Mouse (Mus musculus) T-helper 1 cell (primary cell): ENCODE data around the gene Kcng4.

Experiments used
- in situ Hi-C: fragments of 300-600 bp; cut with MboI, MseI; formaldehyde crosslinking; loops from one replicate; pipeline ENCODE4 v1.15.1; 2025; ENCODE audit warnings: high pct_unique_total_duplicates

The Kcng4 gene

DNA sequence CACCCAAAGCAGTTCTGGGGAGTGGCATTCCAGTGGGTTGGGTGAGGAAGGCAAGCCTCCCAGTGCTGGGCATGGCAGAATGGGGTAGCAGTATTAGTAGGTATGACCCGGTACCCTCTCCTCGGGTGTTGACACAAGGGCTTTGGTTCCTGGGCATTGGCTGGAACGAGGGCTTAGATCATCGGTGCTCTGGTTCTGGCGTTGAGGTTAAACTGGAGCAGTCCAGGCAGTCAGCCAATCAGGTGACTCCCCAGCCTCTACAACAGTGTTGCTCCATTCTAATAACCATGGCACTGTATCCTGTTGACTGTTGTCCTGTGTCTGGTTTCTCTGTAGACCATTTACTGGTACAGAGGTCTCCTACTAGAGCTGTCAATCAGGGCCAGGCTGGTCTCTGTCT lies 17.9 kb downstream of the Kcng4 start:
- in situ Hi-C loops: no loop called here

GRCm38 (mm10) chr8:119616811-119617210 lies 18.7 kb downstream of the Kcng4 start:
- in situ Hi-C loops: no loop called here

- in situ Hi-C loops: no loop called here
These were observed 19.1 kb downstream of the Kcng4 start for GRCm38 (mm10) chr8:119616358-119616757.

GRCm38 (mm10) chr8:119615096-119615495 lies 20.4 kb downstream of the Kcng4 start:
- in situ Hi-C loops: no loop called here

GRCm38 (mm10) chr8:119612471-119612870 lies 23.0 kb downstream of the Kcng4 start, which contains the start of gene Adad2:
TSS of gene Adad2 (plus strand) at chr8:119612747.
- in situ Hi-C loops: no loop called here

DNA sequence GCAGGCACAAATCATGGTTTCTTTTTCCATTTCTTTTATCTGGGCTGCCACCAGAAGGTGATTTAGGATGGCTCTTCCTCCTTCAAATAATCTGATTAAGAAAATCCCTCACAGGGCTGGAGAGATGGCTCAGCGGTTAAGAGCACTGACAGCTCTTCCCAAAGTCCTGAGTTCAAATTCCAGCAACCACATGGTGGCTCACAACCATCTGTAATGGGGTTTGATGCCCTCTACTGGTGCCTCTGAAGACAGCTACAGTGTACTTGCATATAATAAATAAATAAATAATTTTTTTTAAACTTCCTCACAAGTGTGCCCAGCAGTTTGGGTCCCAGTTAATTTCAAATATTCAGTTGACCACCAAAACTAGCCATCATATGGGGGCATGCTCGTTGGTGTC lies 29.3 kb downstream of the Kcng4 start:
- in situ Hi-C loops: loop anchor here (5.0 kb wide), 1 partner anchor 159 kb away; the partner anchor contains the start of gene Necab2

GRCm38 (mm10) chr8:119604996-119605395 lies 30.5 kb downstream of the Kcng4 start, which contains the start of gene Taf1c:
TSS of gene Taf1c (minus strand) at chr8:119605222.
- in situ Hi-C loops: loop anchor here (5.0 kb wide), 1 partner anchor 158 kb away; the partner anchor contains the start of gene Necab2

- in situ Hi-C loops: no loop called here
These were observed 31.1 kb downstream of the Kcng4 start for GRCm38 (mm10) chr8:119604398-119604803.

- in situ Hi-C loops: no loop called here
These were observed 31.7 kb downstream of the Kcng4 start for GRCm38 (mm10) chr8:119603771-119604170.

DNA sequence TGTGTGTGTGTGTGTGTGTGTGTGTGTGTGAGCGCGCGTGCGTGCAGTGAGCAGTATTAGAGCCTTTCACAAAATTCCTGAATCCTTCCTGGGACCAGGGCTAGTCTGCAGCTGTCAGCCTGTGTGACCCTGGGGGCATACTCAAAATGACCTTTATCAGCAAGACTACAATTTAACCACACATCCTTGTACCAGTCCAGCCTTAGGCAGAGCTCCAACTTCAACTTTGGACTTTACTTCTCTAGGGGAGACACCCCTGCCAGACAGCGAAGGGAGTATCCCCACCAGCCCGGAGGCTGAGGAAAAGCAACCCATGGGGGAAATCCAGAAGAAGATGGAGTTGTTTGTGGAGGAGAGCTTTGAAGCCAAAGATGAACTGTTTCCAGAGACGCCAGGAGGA lies 44.0 kb downstream of the Kcng4 start:
- in situ Hi-C loops: no loop called here

GRCm38 (mm10) chr8:119590348-119590747 lies 45.1 kb downstream of the Kcng4 start:
- in situ Hi-C loops: no loop called here

- in situ Hi-C loops: no loop called here
These were observed 46.6 kb downstream of the Kcng4 start for GRCm38 (mm10) chr8:119588844-119589243.

- in situ Hi-C loops: no loop called here
These were observed 47.2 kb downstream of the Kcng4 start for GRCm38 (mm10) chr8:119588321-119588720.

DNA sequence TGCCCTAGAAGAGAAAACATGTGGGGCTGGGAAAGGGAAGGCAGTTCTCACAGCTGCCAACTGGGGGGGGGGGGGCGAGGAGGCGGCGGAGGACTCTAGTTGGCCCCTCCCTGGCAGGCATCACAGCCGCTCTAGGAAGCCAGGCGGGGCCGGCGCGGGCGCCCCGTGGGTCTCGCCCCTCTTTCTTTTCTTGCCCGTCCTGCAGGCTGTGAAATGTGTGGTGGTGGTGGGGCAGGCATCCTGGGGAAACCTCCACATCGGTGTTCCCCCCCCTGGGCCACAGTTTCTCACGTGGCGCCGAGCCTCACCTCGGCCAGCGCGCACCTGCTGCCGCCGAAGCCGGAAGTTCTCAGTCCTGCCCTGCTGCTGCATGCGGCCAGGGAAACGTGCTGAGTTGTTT lies 49.6 kb downstream of the Kcng4 start:
- in situ Hi-C loops: no loop called here

GRCm38 (mm10) chr8:119580441-119581161 lies 54.9 kb downstream of the Kcng4 start:
- in situ Hi-C loops: no loop called here

- in situ Hi-C loops: no loop called here
These were observed 56.4 kb downstream of the Kcng4 start for GRCm38 (mm10) chr8:119579096-119579495.

DNA sequence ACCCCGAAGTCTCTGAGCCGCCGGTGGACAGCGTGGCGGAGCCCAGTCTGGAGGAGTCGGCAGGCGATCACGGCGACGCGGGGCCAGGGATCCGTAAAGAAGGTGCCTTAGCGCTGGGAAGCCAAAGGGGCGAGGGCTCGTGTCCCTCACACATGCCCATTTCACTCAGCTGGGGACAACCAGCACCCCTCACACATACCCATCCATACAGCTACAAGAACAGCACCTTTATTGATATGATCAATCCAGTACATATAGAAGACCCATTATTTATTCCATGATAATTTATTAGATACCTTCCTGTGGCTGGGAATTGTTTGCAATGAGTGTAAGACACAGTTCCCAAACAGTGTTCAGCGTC lies 60.1 kb downstream of the Kcng4 start:
- in situ Hi-C loops: no loop called here

DNA sequence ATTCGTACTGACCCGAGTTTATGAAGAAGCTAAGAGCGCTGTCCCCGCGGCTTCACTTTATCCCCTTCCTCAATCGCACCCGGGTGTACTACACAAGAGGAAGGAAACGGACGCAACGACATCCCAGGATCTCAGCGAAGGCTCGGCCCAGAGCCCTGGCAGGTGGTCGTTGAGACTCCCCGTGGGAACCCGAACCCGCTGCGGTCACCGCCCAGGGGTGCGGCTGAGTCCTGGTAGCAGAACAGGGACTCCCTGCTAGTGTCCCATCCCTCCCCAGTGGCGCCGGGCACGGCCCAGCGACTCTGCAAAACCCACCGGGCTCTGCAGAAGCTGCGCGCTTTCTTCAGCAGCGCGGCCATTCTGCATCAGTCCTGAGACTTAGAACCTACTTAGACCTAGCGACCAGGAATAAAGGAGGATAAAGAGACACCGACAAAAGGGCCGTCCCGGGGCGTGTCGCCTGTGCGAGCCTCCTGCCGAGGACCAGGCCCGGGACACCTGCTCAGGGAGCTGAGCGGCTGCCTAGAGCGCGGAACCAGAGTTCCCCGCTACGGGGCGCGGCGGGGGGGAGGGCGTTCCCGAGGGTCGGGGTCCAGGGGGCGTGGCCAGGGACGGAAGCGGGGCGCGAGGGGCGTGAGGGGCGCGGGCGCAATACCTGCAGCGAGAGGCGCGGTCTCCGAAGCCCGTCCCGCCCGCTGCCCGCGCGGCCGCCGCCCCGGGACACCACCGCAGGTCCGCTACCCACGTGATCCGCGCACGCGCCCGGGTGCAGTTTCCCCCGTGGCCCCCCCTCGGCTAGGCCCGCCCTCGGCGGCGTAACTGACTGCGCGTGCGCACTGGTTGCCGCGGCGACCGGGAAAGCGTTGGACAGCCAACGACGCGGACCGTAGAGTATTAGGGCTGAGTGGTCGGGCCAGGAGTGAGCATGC lies 60.8 kb downstream of the Kcng4 start, which contains the start of the genes Hsdl1 and Dnaaf1:
Gene Hsdl1, minus strand, starts transcription at position 747 of the 929 bp plus-strand sequence.
Gene Dnaaf1, plus strand, starts transcription at position 799 of the 929 bp plus-strand sequence.
- in situ Hi-C loops: no loop called here
